In the genomic region with DNA sequence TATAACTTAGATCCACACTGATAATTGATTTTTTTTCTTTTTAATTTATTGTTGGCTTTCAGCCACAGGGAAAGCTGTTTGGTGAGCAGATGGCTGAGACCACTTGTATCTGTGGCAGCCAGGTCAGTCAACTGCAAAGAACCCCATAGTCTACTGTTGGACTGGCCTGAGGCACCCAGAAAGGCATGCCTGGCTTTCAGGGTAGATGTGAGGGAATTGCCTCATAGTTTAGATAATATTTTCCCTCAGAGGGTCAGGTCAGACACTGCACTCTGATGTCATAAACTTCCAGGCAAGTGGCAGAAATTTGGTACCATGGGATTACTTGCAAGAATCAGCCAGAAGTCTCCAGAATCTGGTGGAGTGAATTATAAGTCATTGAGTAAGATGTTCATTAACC, we compare ENCODE assay signal across 26 mouse cellular contexts. TPM values are rescaled to one million over a fixed set of nuclear protein-coding genes. Genes with fewer than 3 reads are reported as not detected.
DNase-seq lines count a peak whose midpoint lies in the region; ATAC-seq and TF ChIP-seq lines count a peak whose summit lies in the region.
"Had no signal": no experiment of that assay in that cellular context is flagged by ENCODE, and none has a peak within 500 bp of the region (broad histone marks: within the 10 kb centered on the region; RNA-seq: fewer than 3 reads in every experiment).

No protein-coding gene starts in this region.

- no peak for TF ChIP-seq EP300 in liver, postnatal 0 days (IDR thresholded peaks at IDR 0.05; ENCODE audit: low read depth)

- no peak for TF ChIP-seq CTCF in kidney, adult 2 months (conservative IDR thresholded peaks at IDR 0.05; ENCODE audit: insufficient read depth, insufficient read length, low read depth, low read length)
- no peak for TF ChIP-seq CTCF in liver, postnatal 0 days (IDR thresholded peaks at IDR 0.05; ENCODE audit: low read depth)

- H3K27ac ChIP-seq in kidney, adult 2 months (ENCODE audit: insufficient read depth, low read depth, low read length): no peak overlapping the region
- no peak overlapping the region for H3K27ac ChIP-seq in liver, postnatal 0 days (ENCODE audit: low read depth)
- H3K27ac ChIP-seq in liver, embryonic 11.5 days (ENCODE audit: low read depth, low read length): no peak overlapping the region
- H3K27ac ChIP-seq in forebrain, embryonic 12.5 days: no peak overlapping the region
- H3K27ac ChIP-seq: forebrain, embryonic 13.5 days; hindbrain, embryonic 13.5 days; limb, embryonic 13.5 days; liver, embryonic 15.5 days; midbrain, embryonic 13.5 days had no signal

- no peaks in the 10 kb centered on the region for H3K36me3 ChIP-seq in kidney, adult 2 months (ENCODE audit: control insufficient read depth, insufficient read depth, low read length)
- H3K36me3 ChIP-seq in liver, postnatal 0 days (replicated peaks; ENCODE audit: insufficient read depth, low read length): no peaks in the 10 kb centered on the region
- H3K36me3 ChIP-seq in liver, embryonic 11.5 days (ENCODE audit: control insufficient read depth, insufficient read depth, low read length): no peaks in the 10 kb centered on the region
- no peaks in the 10 kb centered on the region for H3K36me3 ChIP-seq in forebrain, embryonic 12.5 days (replicated peaks)
- H3K36me3 ChIP-seq: G1E; hindbrain, embryonic 13.5 days; limb, embryonic 13.5 days; liver, embryonic 15.5 days; midbrain, embryonic 13.5 days had no signal

- H3K4me2 ChIP-seq in liver, postnatal 0 days (ENCODE audit: low read depth, low read length): no peak overlapping the region
- no peak overlapping the region for H3K4me2 ChIP-seq in liver, embryonic 11.5 days
- no peak overlapping the region for H3K4me2 ChIP-seq in forebrain, embryonic 12.5 days
- H3K4me2 ChIP-seq: forebrain, embryonic 13.5 days; heart, embryonic 11.5 days; hindbrain, embryonic 13.5 days; limb, embryonic 13.5 days; liver, embryonic 15.5 days; midbrain, embryonic 13.5 days had no signal

- H3K9ac ChIP-seq in liver, postnatal 0 days (replicated peaks): no peak overlapping the region
- no peak overlapping the region for H3K9ac ChIP-seq in liver, embryonic 11.5 days (ENCODE audit: low read depth, low read length)
- no peak overlapping the region for H3K9ac ChIP-seq in forebrain, embryonic 12.5 days
- H3K9ac ChIP-seq: forebrain, embryonic 13.5 days; hindbrain, embryonic 13.5 days; limb, embryonic 13.5 days; liver, embryonic 15.5 days; midbrain, embryonic 13.5 days had no signal

- H3K27me3 ChIP-seq in kidney, adult 2 months (replicated peaks; ENCODE audit: control insufficient read depth, insufficient read depth, low read length): no peaks in the 10 kb centered on the region
- H3K27me3 ChIP-seq in liver, postnatal 0 days (ENCODE audit: insufficient read depth, low read length): no peaks in the 10 kb centered on the region
- no peaks in the 10 kb centered on the region for H3K27me3 ChIP-seq in liver, embryonic 11.5 days (replicated peaks; ENCODE audit: control insufficient read depth, insufficient read depth, low read length)
- no peaks in the 10 kb centered on the region for H3K27me3 ChIP-seq in forebrain, embryonic 12.5 days
- H3K27me3 ChIP-seq: forebrain, embryonic 13.5 days; hindbrain, embryonic 13.5 days; limb, embryonic 13.5 days; liver, embryonic 15.5 days; megakaryocyte, embryonic 14.5 days; midbrain, embryonic 13.5 days had no signal

- H3K4me3 ChIP-seq in kidney, adult 2 months (ENCODE audit: insufficient read depth, low read depth, low read length): no peak overlapping the region
- H3K4me3 ChIP-seq in liver, postnatal 0 days (ENCODE audit: low read depth, low read length): no peak overlapping the region
- H3K4me3 ChIP-seq in liver, embryonic 11.5 days (ENCODE audit: low read depth, low read length): no peak overlapping the region
- H3K4me3 ChIP-seq in forebrain, embryonic 12.5 days (replicated peaks): no peak overlapping the region
- H3K4me3 ChIP-seq: erythroblast, embryonic 14.5 days; forebrain, embryonic 13.5 days; hindbrain, embryonic 13.5 days; limb, embryonic 13.5 days; liver, embryonic 15.5 days; megakaryocyte, embryonic 14.5 days; midbrain, embryonic 13.5 days had no signal

- TF ChIP-seq POLR2A in kidney, adult 2 months (IDR thresholded peaks at IDR 0.05; ENCODE audit: low read depth, low read length): no peak

- peak; percentile 7 for DNase-seq in adrenal gland, postnatal 14 days
- DNase-seq in adrenal gland, adult 8-10 months: no peak
- peak; percentile 43 for DNase-seq in kidney, adult 2 months
- no peak for DNase-seq in kidney, postnatal 14 days
- no peak for DNase-seq in liver, postnatal 0 days
- no peak for DNase-seq in liver, embryonic 11.5 days (ENCODE audit: low spot score)
- DNase-seq: adrenal gland, postnatal 25 days; cerebellum, adult 18-20 months; gastrocnemius, postnatal 25 days; heart, postnatal 4 days; kidney, adult 18-20 months; layer of hippocampus, postnatal 36 days; lung, postnatal 4 days; thymus, postnatal 4 days had no signal

- no peaks in the 10 kb centered on the region for H3K9me3 ChIP-seq in liver, postnatal 0 days (ENCODE audit: low read length)
- H3K9me3 ChIP-seq in liver, embryonic 11.5 days (ENCODE audit: control insufficient read depth, low read length): no peaks in the 10 kb centered on the region
- no peaks in the 10 kb centered on the region for H3K9me3 ChIP-seq in forebrain, embryonic 12.5 days
- H3K9me3 ChIP-seq: forebrain, embryonic 13.5 days; G1E; hindbrain, embryonic 13.5 days; limb, embryonic 13.5 days; liver, embryonic 15.5 days; megakaryocyte, embryonic 14.5 days; midbrain, embryonic 13.5 days had no signal

- peak; percentile 44; the same call in 1 of the 2 replicates for ATAC-seq in liver, postnatal 0 days
- ATAC-seq in liver, embryonic 11.5 days (replicated peaks; ENCODE audit: low FRiP score): no peak
- ATAC-seq in forebrain, embryonic 12.5 days (ENCODE audit: low FRiP score): no peak
- ATAC-seq: forebrain, embryonic 13.5 days; inflammation-experienced regulatory T-cells, adult 6 months; midbrain, embryonic 13.5 days had no signal

- H3K4me1 ChIP-seq in kidney, adult 2 months (ENCODE audit: control insufficient read depth, insufficient read depth, low read length): no peaks in the 10 kb centered on the region; the same call in 1 of the 2 replicates
- H3K4me1 ChIP-seq in liver, postnatal 0 days (ENCODE audit: insufficient read depth): no peaks in the 10 kb centered on the region
- no peaks in the 10 kb centered on the region for H3K4me1 ChIP-seq in liver, embryonic 11.5 days (replicated peaks; ENCODE audit: control insufficient read depth, insufficient read depth, low read length)
- H3K4me1 ChIP-seq in forebrain, embryonic 12.5 days: no peaks in the 10 kb centered on the region
- H3K4me1 ChIP-seq: forebrain, embryonic 13.5 days; limb, embryonic 13.5 days; megakaryocyte, embryonic 14.5 days; midbrain, embryonic 13.5 days had no signal

RNA-seq across cellular contexts. Expression of a gene that starts 16.5 kb away (rescaled TPM):
- total RNA-seq in adrenal gland, postnatal 14 days (2021): 2.7 and 6.9 TPM in 2 replicates
- total RNA-seq in adrenal gland, adult 8-10 months (2022): 1 to 10 TPM; 3.7 to 6.2 (median 5.6) TPM
- polyA plus RNA-seq in kidney, adult 2 months (2012; rRNA removed): 5.6 and 6.9 TPM in 2 replicates
- polyA plus RNA-seq in liver, postnatal 0 days (2015; fragmentation: Nextera tagmentation; extraction: Ambion mirVana): 6.4 and 6.6 TPM in 2 replicates
- polyA plus RNA-seq in liver, embryonic 11.5 days (2014; fragmentation: Nextera tagmentation; extraction: Ambion mirVana): 0.55 and 1.0 TPM in 2 replicates
- 0.37 and 0.67 TPM in 2 replicates for polyA plus RNA-seq in forebrain, embryonic 12.5 days (2016; fragmentation: Nextera tagmentation; extraction: Ambion mirVana)
- total RNA-seq: monocyte, adult 5-6 weeks had no signal
- polyA plus RNA-seq: erythroblast, embryonic 14.5 days; G1E; inflammation-experienced regulatory T-cells, adult 6 months had no signal

Comparison
In these comparisons a context has a peak if more than half of its experiments do, and no peak if none do; other contexts are left out.
1. DNase-seq: peak in adrenal gland, postnatal 14 days (single experiment) and kidney, adult 2 months (single experiment); none in adrenal gland, adult 8-10 months (single experiment), kidney, postnatal 14 days (single experiment), liver, postnatal 0 days (single experiment) and liver, embryonic 11.5 days (single experiment).